In genomic region chr10:107248481-107248880, GRCm38 (mm10) we compare ENCODE assay signal across 16 mouse cellular contexts.
"Had no signal": no experiment of that assay in that cellular context is flagged by ENCODE, and none has a peak within 500 bp of the region (broad histone marks: within the 10 kb centered on the region; RNA-seq: fewer than 3 reads in every experiment).

No protein-coding gene starts in this region.

- DNase-seq: cerebellum, adult 9-10 months; cerebellum, adult 9-11 months; cerebellum, postnatal 10 days; cerebellum, postnatal 14 days; cerebellum, postnatal 25 days; cerebellum, postnatal 36 days; embryo, embryonic 11 days; forebrain, postnatal 0 days; gastrocnemius, adult 2 months; gastrocnemius, postnatal 10 days; gastrocnemius, postnatal 14 days; gastrocnemius, postnatal 25 days; gastrocnemius, postnatal 36 days; heart, adult 11 months; heart, adult 18-20 months; heart, adult 2 months had no signal
